Mouse (Mus musculus): Measurements from ENCODE around the gene Fbln7. TPM values are rescaled to one million over a fixed set of nuclear protein-coding genes. Genes with fewer than 3 reads are reported as not detected.
A peak's percentile ranks its signal among the peaks of the same experiment; 100 is the strongest.

Gene Fbln7
- polyA plus RNA-seq, 1 experiment: 0.69 TPM

DNA sequence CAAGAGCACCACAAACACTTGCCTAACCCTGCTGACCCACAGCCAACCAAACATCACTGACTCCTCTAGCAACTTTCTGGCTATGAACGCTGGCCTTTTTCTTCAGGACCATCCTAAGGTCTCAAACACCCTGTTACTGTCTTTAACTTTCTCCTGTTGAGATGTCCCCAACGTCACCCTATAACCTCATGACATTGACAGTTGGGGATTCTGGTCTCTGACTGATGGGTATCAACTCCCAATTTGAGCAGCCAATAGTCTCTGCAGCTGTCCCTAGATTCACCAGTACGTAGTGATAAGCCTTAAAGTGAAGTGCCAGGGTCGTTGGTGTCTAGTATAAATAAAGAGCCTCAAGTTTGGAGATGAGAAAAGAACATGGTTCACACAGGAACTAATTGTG is 52.2 kb downstream of the Fbln7 start:
- Histone ChIP-seq H3K4me3 (ENCODE audit: control insufficient read depth, insufficient read depth, low read length) (no peak overlapping the region), H3K27me3 (ENCODE audit: control insufficient read depth, insufficient read depth, low read length) (no peaks in the 10 kb centered on the region), H3K27ac (ENCODE audit: control insufficient read depth, insufficient read depth, low read length) (no peak overlapping the region), H3K4me1 (replicated peaks; ENCODE audit: control insufficient read depth, insufficient read depth, low read length) (no peaks in the 10 kb centered on the region), H3K36me3 (ENCODE audit: control insufficient read depth, insufficient read depth, low read length) (no peaks in the 10 kb centered on the region)
- TF ChIP-seq POLR2A (IDR thresholded peaks at IDR 0.05; ENCODE audit: control insufficient read depth, extremely low read depth, insufficient read depth, low read length, poor library complexity) (no peak), CTCF (IDR thresholded peaks at IDR 0.05; ENCODE audit: borderline replicate concordance, control insufficient read depth, extremely low read depth, insufficient read depth, low read length, poor library complexity) (no peak)
- no peak for DNase-seq
- 88% methylated on average over 4 of the region's 4 CpGs for WGBS

DNA sequence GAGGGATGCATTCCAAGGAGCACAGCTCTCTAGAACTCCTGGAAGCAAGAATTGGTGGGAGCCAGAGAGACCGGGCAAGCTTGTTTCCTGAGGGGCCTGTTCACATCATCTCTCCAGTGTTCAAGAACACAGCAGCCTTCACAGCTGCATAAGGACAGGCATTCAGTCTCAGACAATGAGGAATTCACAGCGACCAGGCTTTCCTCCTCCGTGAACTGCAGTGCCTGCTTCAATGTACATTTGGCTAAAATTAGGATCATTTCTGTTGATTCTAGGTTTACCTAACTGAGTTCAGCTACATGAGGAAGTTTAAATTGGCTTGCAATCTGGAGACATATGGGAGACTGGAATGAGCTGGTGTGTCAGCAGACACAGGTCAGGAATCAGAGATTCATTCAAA is 53.7 kb downstream of the Fbln7 start:
- no peaks in the 10 kb centered on the region for H3K4me1 ChIP-seq (replicated peaks; ENCODE audit: control insufficient read depth, insufficient read depth, low read length)
- H3K27ac ChIP-seq (ENCODE audit: control insufficient read depth, insufficient read depth, low read length): no peak overlapping the region
- H3K27me3 ChIP-seq (ENCODE audit: control insufficient read depth, insufficient read depth, low read length): no peaks in the 10 kb centered on the region
- H3K36me3 ChIP-seq (ENCODE audit: control insufficient read depth, insufficient read depth, low read length): no peaks in the 10 kb centered on the region
- no peak for TF ChIP-seq CTCF (IDR thresholded peaks at IDR 0.05; ENCODE audit: borderline replicate concordance, control insufficient read depth, extremely low read depth, insufficient read depth, low read length, poor library complexity)
- TF ChIP-seq POLR2A (IDR thresholded peaks at IDR 0.05; ENCODE audit: control insufficient read depth, extremely low read depth, insufficient read depth, low read length, poor library complexity): no peak
- no peak overlapping the region for H3K4me3 ChIP-seq (ENCODE audit: control insufficient read depth, insufficient read depth, low read length)
- WGBS: 88% methylated on average over 3 of the region's 3 CpGs
- no peak for DNase-seq

DNA sequence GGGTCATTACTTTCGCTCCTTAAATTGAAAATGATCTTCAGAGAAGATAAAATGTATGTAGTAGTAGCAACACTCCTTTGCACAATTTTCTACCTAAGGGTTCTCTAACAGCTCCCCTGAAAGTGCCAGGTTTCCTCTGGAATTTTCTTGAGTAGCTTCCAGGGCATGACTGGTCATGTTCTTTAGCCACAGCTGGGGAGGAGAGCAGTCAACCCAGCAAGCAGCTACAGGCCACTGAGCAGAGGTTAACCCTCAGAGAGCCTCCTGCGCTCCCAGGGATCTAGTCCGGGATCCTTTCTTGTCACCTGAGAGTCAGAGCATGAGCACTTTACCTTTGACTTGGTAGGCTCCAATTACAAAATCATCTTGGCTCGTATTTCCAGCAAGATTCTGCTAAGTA is 62.0 kb downstream of the Fbln7 start:
- H3K27me3 ChIP-seq (ENCODE audit: control insufficient read depth, insufficient read depth, low read length): no peaks in the 10 kb centered on the region
- no peak overlapping the region for H3K27ac ChIP-seq (ENCODE audit: control insufficient read depth, insufficient read depth, low read length)
- WGBS: 92% methylated on average over 4 of the region's 4 CpGs
- H3K4me1 ChIP-seq (replicated peaks; ENCODE audit: control insufficient read depth, insufficient read depth, low read length): peaks cover 11% of the 10 kb centered on the region
- H3K36me3 ChIP-seq (ENCODE audit: control insufficient read depth, insufficient read depth, low read length): peaks cover 6% of the 10 kb centered on the region; the same call in 1 of the 2 replicates
- no peak overlapping the region for H3K4me3 ChIP-seq (ENCODE audit: control insufficient read depth, insufficient read depth, low read length)
- TF ChIP-seq POLR2A (IDR thresholded peaks at IDR 0.05; ENCODE audit: control insufficient read depth, extremely low read depth, insufficient read depth, low read length, poor library complexity) (no peak), CTCF (IDR thresholded peaks at IDR 0.05; ENCODE audit: borderline replicate concordance, control insufficient read depth, extremely low read depth, insufficient read depth, low read length, poor library complexity) (no peak)
- no peak for DNase-seq

DNA sequence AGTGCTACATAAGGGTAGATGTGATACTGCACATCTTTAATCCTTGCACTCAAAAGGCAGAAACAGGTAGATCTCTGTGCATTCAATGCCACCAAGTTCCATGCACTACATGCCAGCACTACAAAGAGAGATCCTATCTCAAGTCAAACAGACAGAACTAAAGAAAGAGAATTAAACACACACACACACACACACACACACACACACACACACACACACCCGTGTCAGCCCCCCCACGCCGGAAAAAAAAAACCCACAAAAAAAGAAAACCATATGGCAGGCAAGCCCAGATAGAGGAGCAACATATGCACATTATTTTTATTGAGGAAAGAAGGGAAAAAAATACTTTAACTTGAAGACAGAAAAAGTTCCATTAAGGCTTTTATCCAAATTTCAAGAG is 65.7 kb downstream of the Fbln7 start:
- Histone ChIP-seq H3K4me3 (ENCODE audit: control insufficient read depth, insufficient read depth, low read length) (no peak overlapping the region), H3K4me1 (replicated peaks; ENCODE audit: control insufficient read depth, insufficient read depth, low read length) (peaks cover 2% of the 10 kb centered on the region), H3K27ac (ENCODE audit: control insufficient read depth, insufficient read depth, low read length) (no peak overlapping the region), H3K36me3 (ENCODE audit: control insufficient read depth, insufficient read depth, low read length) (peaks cover 15% of the 10 kb centered on the region), H3K27me3 (ENCODE audit: control insufficient read depth, insufficient read depth, low read length) (no peaks in the 10 kb centered on the region)
- peak; percentile 45 for DNase-seq
- TF ChIP-seq CTCF (IDR thresholded peaks at IDR 0.05; ENCODE audit: borderline replicate concordance, control insufficient read depth, extremely low read depth, insufficient read depth, low read length, poor library complexity) (no peak), POLR2A (IDR thresholded peaks at IDR 0.05; ENCODE audit: control insufficient read depth, extremely low read depth, insufficient read depth, low read length, poor library complexity) (no peak)
- WGBS: 15% methylated on average over 3 of the region's 3 CpGs

DNA sequence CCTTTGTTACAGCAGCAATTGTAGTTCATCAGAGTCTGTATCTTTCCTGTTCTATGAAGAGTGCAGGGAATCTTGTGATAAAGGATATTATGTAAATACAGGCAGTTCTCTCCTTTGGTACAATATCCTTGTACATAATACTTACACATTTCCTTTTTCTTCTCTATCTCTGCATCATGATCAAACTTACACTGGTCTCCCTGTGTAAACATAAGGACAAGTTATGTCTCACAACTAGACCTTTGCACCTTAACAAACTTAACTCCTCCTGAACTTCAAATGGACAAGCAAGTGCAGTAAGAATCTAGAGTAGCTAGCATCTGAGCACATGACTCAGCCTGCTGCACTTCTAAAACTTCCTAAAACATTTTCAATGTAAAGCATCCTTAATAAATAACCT is 67.9 kb downstream of the Fbln7 start:
- H3K36me3 ChIP-seq (ENCODE audit: control insufficient read depth, insufficient read depth, low read length): peaks cover 21% of the 10 kb centered on the region
- H3K27me3 ChIP-seq (ENCODE audit: control insufficient read depth, insufficient read depth, low read length): no peaks in the 10 kb centered on the region
- no peak for DNase-seq
- no peak overlapping the region for H3K4me3 ChIP-seq (ENCODE audit: control insufficient read depth, insufficient read depth, low read length)
- H3K4me1 ChIP-seq (replicated peaks; ENCODE audit: control insufficient read depth, insufficient read depth, low read length): peaks cover 2% of the 10 kb centered on the region
- H3K27ac ChIP-seq (ENCODE audit: control insufficient read depth, insufficient read depth, low read length): no peak overlapping the region
- TF ChIP-seq CTCF (IDR thresholded peaks at IDR 0.05; ENCODE audit: borderline replicate concordance, control insufficient read depth, extremely low read depth, insufficient read depth, low read length, poor library complexity) (no peak), POLR2A (IDR thresholded peaks at IDR 0.05; ENCODE audit: control insufficient read depth, extremely low read depth, insufficient read depth, low read length, poor library complexity) (no peak)

DNA sequence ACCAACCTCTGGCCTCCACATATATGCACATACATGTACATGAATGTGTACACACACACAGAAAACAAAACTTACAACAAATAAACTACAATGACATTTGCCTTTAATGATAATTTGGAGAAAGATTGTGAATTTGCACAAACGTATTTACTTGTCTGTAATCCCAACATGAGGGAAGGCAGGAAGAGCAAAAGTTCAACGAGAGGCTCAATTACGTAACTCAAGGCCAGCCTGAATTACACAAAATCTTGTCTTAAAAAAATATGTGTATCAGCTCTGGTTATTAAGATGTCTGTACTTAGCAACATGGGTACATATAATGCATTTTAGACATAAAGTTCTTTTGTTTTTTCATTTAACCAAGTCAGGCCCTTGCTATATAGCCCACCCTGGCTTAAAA is 73.5 kb downstream of the Fbln7 start:
- Histone ChIP-seq H3K4me1 (replicated peaks; ENCODE audit: control insufficient read depth, insufficient read depth, low read length) (no peaks in the 10 kb centered on the region), H3K36me3 (ENCODE audit: control insufficient read depth, insufficient read depth, low read length) (peaks cover 6% of the 10 kb centered on the region; the same call in 1 of the 2 replicates), H3K27me3 (ENCODE audit: control insufficient read depth, insufficient read depth, low read length) (no peaks in the 10 kb centered on the region), H3K27ac (ENCODE audit: control insufficient read depth, insufficient read depth, low read length) (no peak overlapping the region), H3K4me3 (ENCODE audit: control insufficient read depth, insufficient read depth, low read length) (no peak overlapping the region)
- WGBS: 96% methylated on average over 3 of the region's 3 CpGs
- DNase-seq: no peak
- no peak for TF ChIP-seq CTCF (IDR thresholded peaks at IDR 0.05; ENCODE audit: borderline replicate concordance, control insufficient read depth, extremely low read depth, insufficient read depth, low read length, poor library complexity)
- no peak for TF ChIP-seq POLR2A (IDR thresholded peaks at IDR 0.05; ENCODE audit: control insufficient read depth, extremely low read depth, insufficient read depth, low read length, poor library complexity)

All from thymus, adult 2 months (tissue).